Comparison of ENCODE assay signal across 23 mouse cellular contexts in the genomic region with DNA sequence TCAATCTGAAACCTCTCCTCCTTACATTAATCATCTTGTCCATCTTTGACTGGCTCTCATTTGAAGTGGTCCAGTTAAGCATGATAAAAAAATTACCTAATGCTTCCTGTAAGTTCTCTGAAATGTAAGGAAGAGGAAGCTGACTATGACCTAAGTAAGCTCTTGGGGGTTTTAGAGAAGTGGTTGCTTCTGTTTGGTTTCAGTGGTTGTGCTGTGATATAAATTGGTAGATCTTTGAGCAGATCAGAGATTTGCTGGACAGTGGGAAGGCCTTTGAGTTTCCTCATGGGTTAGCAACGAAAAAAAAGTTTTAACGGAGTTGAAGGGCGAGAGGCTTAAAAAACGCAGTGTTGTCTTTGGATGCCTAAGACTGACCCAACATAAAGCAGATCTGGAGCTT.
DNase-seq lines count a peak whose midpoint lies in the region; ATAC-seq and TF ChIP-seq lines count a peak whose summit lies in the region.
"Had no signal": no experiment of that assay in that cellular context is flagged by ENCODE, and none has a peak within 500 bp of the region (broad histone marks: within the 10 kb centered on the region; RNA-seq: fewer than 3 reads in every experiment).

No protein-coding gene starts in this region.

- peak; percentile 40 for DNase-seq in lung, postnatal 0 days (ENCODE audit: low spot score)
- no peak for DNase-seq in lung, postnatal 14 days
- peak; percentile 47 for DNase-seq in CH12.LX (ENCODE audit: extremely low read depth)
- DNase-seq in kidney, adult 2 months = no peak
- DNase-seq in hindbrain, embryonic 11.5 days (ENCODE audit: low spot score) = no peak
- DNase-seq: adrenal gland, postnatal 10 days; cerebellum, adult 9-10 months; gastrocnemius, postnatal 10 days; heart, adult 18-20 months; heart, postnatal 10 days; kidney, adult 18-20 months; liver, embryonic 13.5 days; lung, adult 2 months had no signal

- in situ Hi-C loops in CH12.LX (cut with MboI; ENCODE audit: low pct_ligation_motif_present, low pct_unique_long_range_greater_than_20kb, low sequenced_read_pairs) = no loop called here

- H3K27ac ChIP-seq in lung, postnatal 0 days (ENCODE audit: low read length) = no peak overlapping the region
- H3K27ac ChIP-seq in CH12.LX (ENCODE audit: insufficient read depth, low read depth) = no peak overlapping the region
- H3K27ac ChIP-seq in kidney, adult 2 months (ENCODE audit: insufficient read depth, low read depth, low read length) = no peak overlapping the region
- no peak overlapping the region for H3K27ac ChIP-seq in hindbrain, embryonic 11.5 days (ENCODE audit: low read depth, low read length)
- H3K27ac ChIP-seq: embryonic facial prominence, embryonic 15.5 days; hindbrain, embryonic 13.5 days; kidney, postnatal 0 days; limb, embryonic 12.5 days; liver, embryonic 13.5 days; midbrain, embryonic 12.5 days; neural tube, embryonic 13.5 days had no signal

- no peak overlapping the region for H3K4me2 ChIP-seq in lung, postnatal 0 days (replicated peaks; ENCODE audit: low read depth, low read length)
- peak overlapping the region; percentile 29; the same call in 1 of the 2 replicates for H3K4me2 ChIP-seq in CH12.LX (ENCODE audit: insufficient read depth, low read depth, poor library complexity, severe bottlenecking)
- no peak overlapping the region for H3K4me2 ChIP-seq in hindbrain, embryonic 11.5 days (replicated peaks; ENCODE audit: low read depth, low read length)
- H3K4me2 ChIP-seq: embryonic facial prominence, embryonic 15.5 days; heart, embryonic 12.5 days; hindbrain, embryonic 13.5 days; limb, embryonic 12.5 days; liver, embryonic 13.5 days; midbrain, embryonic 12.5 days; neural tube, embryonic 13.5 days had no signal

- H3K4me1 ChIP-seq in lung, postnatal 0 days (ENCODE audit: insufficient read depth, low read depth, low read length) = no peaks in the 10 kb centered on the region
- peaks cover 0 to 15% of the 10 kb centered on the region in 2 experiments; a peak in 2 of 4 replicates for H3K4me1 ChIP-seq in CH12.LX (ENCODE audit: control insufficient read depth in 1 of 2, insufficient read depth in 2 of 2)
- H3K4me1 ChIP-seq in kidney, adult 2 months (ENCODE audit: control insufficient read depth, insufficient read depth, low read length) = no peaks in the 10 kb centered on the region
- H3K4me1 ChIP-seq in hindbrain, embryonic 11.5 days (replicated peaks; ENCODE audit: control insufficient read depth, insufficient read depth, low read length) = no peaks in the 10 kb centered on the region
- H3K4me1 ChIP-seq: embryonic facial prominence, embryonic 15.5 days; heart, embryonic 12.5 days; hindbrain, embryonic 13.5 days; limb, embryonic 12.5 days; liver, embryonic 13.5 days; midbrain, embryonic 12.5 days; neural tube, embryonic 13.5 days had no signal

- TF ChIP-seq RAD21 in CH12.LX (IDR thresholded peaks at IDR 0.05; ENCODE audit: low read depth, low read length) = no peak

- H3K79me2 ChIP-seq in CH12.LX (replicated peaks; ENCODE audit: control insufficient read depth, extremely low read depth, insufficient read depth, poor library complexity, severe bottlenecking) = no peaks in the 10 kb centered on the region

- H3K27me3 ChIP-seq in lung, postnatal 0 days (replicated peaks; ENCODE audit: insufficient read depth, low read length) = no peaks in the 10 kb centered on the region
- no peaks in the 10 kb centered on the region for H3K27me3 ChIP-seq in CH12.LX (replicated peaks)
- no peaks in the 10 kb centered on the region for H3K27me3 ChIP-seq in kidney, adult 2 months (replicated peaks; ENCODE audit: control insufficient read depth, insufficient read depth, low read length)
- H3K27me3 ChIP-seq in hindbrain, embryonic 11.5 days (ENCODE audit: control insufficient read depth, insufficient read depth, low read length) = no peaks in the 10 kb centered on the region
- H3K27me3 ChIP-seq: embryonic facial prominence, embryonic 15.5 days; heart, embryonic 12.5 days; hindbrain, embryonic 13.5 days; limb, embryonic 12.5 days; liver, embryonic 13.5 days; midbrain, embryonic 12.5 days; neural tube, embryonic 13.5 days had no signal

- H3K36me3 ChIP-seq in lung, postnatal 0 days (ENCODE audit: insufficient read depth, low read length) = no peaks in the 10 kb centered on the region
- no peaks in the 10 kb centered on the region for H3K36me3 ChIP-seq in CH12.LX (replicated peaks in 1 of 2; ENCODE audit: control insufficient read depth in 1 of 2, insufficient read depth in 1 of 2, low read length in 1 of 2)
- H3K36me3 ChIP-seq in kidney, adult 2 months (ENCODE audit: control insufficient read depth, insufficient read depth, low read length) = no peaks in the 10 kb centered on the region
- H3K36me3 ChIP-seq in hindbrain, embryonic 11.5 days (ENCODE audit: control insufficient read depth, insufficient read depth, low read length) = no peaks in the 10 kb centered on the region
- H3K36me3 ChIP-seq: embryonic facial prominence, embryonic 15.5 days; heart, embryonic 12.5 days; hindbrain, embryonic 13.5 days; limb, embryonic 12.5 days; liver, embryonic 13.5 days; midbrain, embryonic 12.5 days; neural tube, embryonic 13.5 days had no signal

- ATAC-seq in lung, postnatal 0 days = no peak
- peak; percentile 96 for ATAC-seq in megakaryocyte, adult 5-6 weeks (ENCODE audit: poor library complexity, severe bottlenecking)
- ATAC-seq in erythroblast, adult 5-6 weeks (replicated peaks; ENCODE audit: low FRiP score, poor library complexity, severe bottlenecking) = no peak
- no peak for ATAC-seq in hindbrain, embryonic 11.5 days (ENCODE audit: low FRiP score)
- ATAC-seq: forebrain, embryonic 16.5 days had no signal

- no peak overlapping the region for H3K4me3 ChIP-seq in lung, postnatal 0 days (ENCODE audit: low read depth, low read length)
- no peak overlapping the region for H3K4me3 ChIP-seq in CH12.LX (replicated peaks in 1 of 3; ENCODE audit: low read depth in 2 of 3, low read length in 2 of 3, poor library complexity in 1 of 3)
- no peak overlapping the region for H3K4me3 ChIP-seq in kidney, adult 2 months (ENCODE audit: insufficient read depth, low read depth, low read length)
- H3K4me3 ChIP-seq in hindbrain, embryonic 11.5 days (ENCODE audit: low read depth, low read length) = no peak overlapping the region
- H3K4me3 ChIP-seq: embryonic facial prominence, embryonic 15.5 days; heart, embryonic 12.5 days; hindbrain, embryonic 13.5 days; limb, embryonic 12.5 days; liver, embryonic 13.5 days; midbrain, embryonic 12.5 days; neural tube, embryonic 13.5 days had no signal

- TF ChIP-seq POLR2A in CH12.LX (IDR thresholded peaks at IDR 0.05; ENCODE audit: low read depth, low read length) = no peak
- TF ChIP-seq POLR2A in kidney, adult 2 months (IDR thresholded peaks at IDR 0.05; ENCODE audit: low read depth, low read length) = no peak

- no peak overlapping the region for H3K9ac ChIP-seq in lung, postnatal 0 days (replicated peaks; ENCODE audit: low read depth)
- H3K9ac ChIP-seq in CH12.LX (ENCODE audit: insufficient read depth, low read depth) = no peak overlapping the region
- H3K9ac ChIP-seq in hindbrain, embryonic 11.5 days (ENCODE audit: low read depth, low read length) = no peak overlapping the region
- H3K9ac ChIP-seq: embryonic facial prominence, embryonic 15.5 days; heart, embryonic 12.5 days; hindbrain, embryonic 13.5 days; limb, embryonic 12.5 days; liver, embryonic 13.5 days; midbrain, embryonic 12.5 days; neural tube, embryonic 13.5 days had no signal

- TF ChIP-seq EP300 in lung, postnatal 0 days (IDR thresholded peaks at IDR 0.05) = no peak
- peak; percentile 50; the same call in 1 of the 2 replicates for TF ChIP-seq EP300 in CH12.LX (IDR thresholded peaks at IDR 0.05; ENCODE audit: low read length)

- 91% methylated on average over 4 of the region's 4 CpGs for WGBS in lung, postnatal 0 days
- WGBS in kidney, adult 2 months = 86% methylated on average over 4 of the region's 4 CpGs
- 93% methylated on average over 4 of the region's 4 CpGs for whole genome bisulfite sequencing in hindbrain, embryonic 11.5 days

- no peak for TF ChIP-seq CTCF in lung, postnatal 0 days (IDR thresholded peaks at IDR 0.05)
- TF ChIP-seq CTCF in CH12.LX (conservative IDR thresholded peaks at IDR 0.05 in 1 of 2, IDR thresholded peaks at IDR 0.05 in 1 of 2; ENCODE audit: low read depth in 2 of 2, low read length in 2 of 2) = no peak
- TF ChIP-seq CTCF in kidney, adult 2 months (conservative IDR thresholded peaks at IDR 0.05; ENCODE audit: insufficient read depth, insufficient read length, low read depth, low read length) = no peak

- H3K9me3 ChIP-seq in lung, postnatal 0 days (ENCODE audit: low read length) = no peaks in the 10 kb centered on the region
- H3K9me3 ChIP-seq in CH12.LX (replicated peaks; ENCODE audit: low read length) = no peaks in the 10 kb centered on the region
- H3K9me3 ChIP-seq in hindbrain, embryonic 11.5 days (ENCODE audit: control insufficient read depth, low read length) = no peaks in the 10 kb centered on the region
- H3K9me3 ChIP-seq: embryonic facial prominence, embryonic 15.5 days; heart, embryonic 12.5 days; hindbrain, embryonic 13.5 days; limb, embryonic 12.5 days; liver, embryonic 13.5 days; midbrain, embryonic 12.5 days; neural tube, embryonic 13.5 days had no signal

- dilution Hi-C loops in CH12.LX (cut with MboI; ENCODE audit: extremely low pct_ligation_motif_present, extremely low pct_unique_long_range_greater_than_20kb, low sequenced_read_pairs) = no loop called here

TF ChIP-seq in CH12.LX, 34 proteins besides CTCF, POLR2A, EP300 and RAD21:
- TF ChIP-seq JUN (IDR thresholded peaks at IDR 0.05; ENCODE audit: insufficient read depth, low read depth, low read length) (0 out of 2 replicates have a peak, but pooled peaks have one; percentile 14), RCOR1 (conservative IDR thresholded peaks at IDR 0.05; ENCODE audit: low read depth, low read length) (no peak), ZNF384 (IDR thresholded peaks at IDR 0.05; ENCODE audit: low read depth, low read length) (0 out of 2 replicates have a peak, but pooled peaks have one; percentile 13)

Comparison
In these comparisons a context has a peak if more than half of its experiments do, and no peak if none do; other contexts are left out.
1. DNase-seq: peak in lung, postnatal 0 days (single experiment) and CH12.LX (single experiment); none in lung, postnatal 14 days (single experiment), kidney, adult 2 months (single experiment) and hindbrain, embryonic 11.5 days (single experiment).